Mouse (Mus musculus) mouse trophoblast stem cell (cell line): ENCODE results near the gene Atl1.

ENCODE experiments used
- in situ Hi-C, 2 experiments: fragments of 300-500 bp; cut with MseI, MboI; formaldehyde crosslinking; loops; 2 replicates in 1 of 2; 3 replicates in 1 of 2; pipeline ENCODE4 v1.15.1; 2025

The Atl1 gene

GRCm38 (mm10) chr12:69884053-69884452, 8.4 kb upstream of the Atl1 start:
- in situ Hi-C loops = no loop called here

GRCm38 (mm10) chr12:69885170-69885923, 7.1 kb upstream of the Atl1 start:
- in situ Hi-C loops = no loop called here

- in situ Hi-C loops = no loop called here
Measured at GRCm38 (mm10) chr12:69887776-69888175, 4.6 kb upstream of the Atl1 start.

GRCm38 (mm10) chr12:69888345-69888744, 4.1 kb upstream of the Atl1 start:
- in situ Hi-C loops = no loop called here

- in situ Hi-C loops = loop anchor here (5.0 to 10.0 kb wide), 2 partner anchors 133 to 135 kb away; no protein-coding TSS in a partner anchor
Measured at GRCm38 (mm10) chr12:69890051-69890450, 2.4 kb upstream of the Atl1 start.

GRCm38 (mm10) chr12:69890476-69890875, 1.9 kb upstream of the Atl1 start:
- in situ Hi-C loops = loop anchor here (5.0 to 10.0 kb wide), 2 partner anchors 133 to 136 kb away; no protein-coding TSS in a partner anchor

- in situ Hi-C loops = loop anchor here (5.0 to 10.0 kb wide), 2 partner anchors 134 to 137 kb away; no protein-coding TSS in a partner anchor
Measured at GRCm38 (mm10) chr12:69891721-69892120, 693 bp upstream of the Atl1 start.

- in situ Hi-C loops = loop anchor here (5.0 to 10.0 kb wide), 2 partner anchors 137 to 139 kb away; no protein-coding TSS in a partner anchor
Measured at GRCm38 (mm10) chr12:69893927-69894326, 1.5 kb downstream of the Atl1 start.

GRCm38 (mm10) chr12:69895046-69895445, 2.6 kb downstream of the Atl1 start:
- in situ Hi-C loops = loop anchor here in 1 of 2 experiments (10.0 kb wide), 1 partner anchor 140 kb away; no protein-coding TSS in a partner anchor

GRCm38 (mm10) chr12:69898119-69898518, 5.7 kb downstream of the Atl1 start:
- in situ Hi-C loops = loop anchor here in 1 of 2 experiments (10.0 kb wide), 1 partner anchor 143 kb away; no protein-coding TSS in a partner anchor

- in situ Hi-C loops = no loop called here
Measured at GRCm38 (mm10) chr12:69904991-69905390, 12.6 kb downstream of the Atl1 start.

GRCm38 (mm10) chr12:69907667-69908510, 15.5 kb downstream of the Atl1 start:
- in situ Hi-C loops = no loop called here

GRCm38 (mm10) chr12:69908511-69908900, 16.1 kb downstream of the Atl1 start:
- in situ Hi-C loops = no loop called here

- in situ Hi-C loops = no loop called here
Measured at GRCm38 (mm10) chr12:69911906-69912305, 19.5 kb downstream of the Atl1 start.

GRCm38 (mm10) chr12:69912737-69913136, 20.3 kb downstream of the Atl1 start:
- in situ Hi-C loops = no loop called here

GRCm38 (mm10) chr12:69917870-69918269, 25.5 kb downstream of the Atl1 start:
- in situ Hi-C loops = no loop called here

GRCm38 (mm10) chr12:69922099-69922498, 29.7 kb downstream of the Atl1 start:
- in situ Hi-C loops = no loop called here

- in situ Hi-C loops = no loop called here
Measured at GRCm38 (mm10) chr12:69923128-69923527, 30.7 kb downstream of the Atl1 start.

GRCm38 (mm10) chr12:69923603-69924002, 31.2 kb downstream of the Atl1 start:
- in situ Hi-C loops = no loop called here

GRCm38 (mm10) chr12:69924012-69924411, 31.6 kb downstream of the Atl1 start:
- in situ Hi-C loops = no loop called here

- in situ Hi-C loops = no loop called here
Measured at GRCm38 (mm10) chr12:69926716-69927115, 34.3 kb downstream of the Atl1 start.

- in situ Hi-C loops = no loop called here
Measured at GRCm38 (mm10) chr12:69937731-69938130, 45.3 kb downstream of the Atl1 start.
